Mouse (Mus musculus): Measurements from ENCODE around the gene Iqcc. TPM values are rescaled to one million over a fixed set of nuclear protein-coding genes. Genes with fewer than 3 reads are reported as not detected.
A peak's percentile ranks its signal among the peaks of the same experiment; 100 is the strongest.

Gene Iqcc
- 14.3 and 14.6 TPM in 2 replicates for polyA plus RNA-seq (2012; ENCODE audit: insufficient read depth, insufficient read length, missing spikeins)

GRCm38 (mm10) chr4:129618786-129619691 is at the start of gene Iqcc:
Gene Iqcc (minus strand): TSS chr4:129619099.
- Histone ChIP-seq H3K27ac (replicated peaks; ENCODE audit: low read depth, low read length) (peak within 1 kb of the TSS; percentile 80), H3K4me1 (ENCODE audit: control insufficient read depth, insufficient read depth, insufficient read length, low read length) (peaks cover 22% of the 10 kb centered on the region), H3K4me3 (ENCODE audit: insufficient read depth, low read depth, low read length) (peak within 1 kb of the TSS; percentile 70)

DNA sequence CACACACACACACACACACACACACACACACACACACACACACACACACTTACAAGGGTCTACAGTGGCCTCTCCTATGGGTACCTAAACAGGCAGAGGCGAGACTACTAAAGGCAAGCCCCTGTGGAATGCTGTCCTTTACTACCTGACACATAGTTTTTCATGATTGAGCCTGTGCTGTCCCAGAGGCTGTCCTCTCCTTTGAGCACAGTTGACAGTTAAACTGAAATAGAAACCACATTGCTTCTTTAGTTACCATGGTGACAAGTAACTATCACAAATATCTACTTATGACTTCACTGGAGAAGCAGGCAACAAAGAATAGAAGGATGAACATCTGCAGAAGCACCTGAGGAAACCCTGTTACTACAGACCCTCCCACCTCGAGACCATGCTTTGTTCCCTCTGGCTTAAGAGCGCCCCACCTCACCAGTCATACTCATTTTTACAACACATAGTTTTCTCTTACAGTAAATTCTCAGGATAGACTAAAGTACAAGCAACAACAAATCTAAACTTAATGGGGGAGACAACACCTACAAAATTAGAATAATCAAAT is 43.4 kb upstream of the Iqcc start:
- Histone ChIP-seq H3K27ac (replicated peaks; ENCODE audit: low read depth, low read length) (no peak overlapping the region), H3K4me3 (ENCODE audit: insufficient read depth, low read depth, low read length) (no peak overlapping the region), H3K4me1 (ENCODE audit: control insufficient read depth, insufficient read depth, insufficient read length, low read length) (no peaks in the 10 kb centered on the region)

DNA sequence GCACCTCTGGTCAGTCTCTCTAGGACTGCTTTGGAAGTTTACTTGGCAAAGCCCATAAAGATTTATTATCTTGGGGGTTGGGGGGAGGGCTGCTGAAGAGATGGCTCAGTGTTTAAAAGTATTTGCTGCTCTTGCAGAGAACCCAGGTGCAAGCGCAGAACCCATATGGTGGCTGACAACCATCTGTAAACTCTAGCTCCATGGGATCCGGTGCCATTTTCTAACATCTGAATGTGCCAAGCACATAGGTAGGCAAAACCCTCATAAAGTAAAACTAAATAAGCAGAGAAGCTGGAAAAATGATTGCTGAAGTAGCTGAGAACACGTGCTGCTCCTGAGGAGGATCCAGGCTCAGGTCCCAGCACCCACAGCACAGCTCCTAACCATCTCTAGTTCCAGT is 42.7 kb upstream of the Iqcc start:
- Histone ChIP-seq H3K4me1 (ENCODE audit: control insufficient read depth, insufficient read depth, insufficient read length, low read length) (no peaks in the 10 kb centered on the region), H3K27ac (replicated peaks; ENCODE audit: low read depth, low read length) (no peak overlapping the region), H3K4me3 (ENCODE audit: insufficient read depth, low read depth, low read length) (no peak overlapping the region)

- Histone ChIP-seq H3K27ac (replicated peaks; ENCODE audit: low read depth, low read length) (no peak overlapping the region), H3K4me3 (ENCODE audit: insufficient read depth, low read depth, low read length) (no peak overlapping the region), H3K4me1 (ENCODE audit: control insufficient read depth, insufficient read depth, insufficient read length, low read length) (no peaks in the 10 kb centered on the region)
Measured at GRCm38 (mm10) chr4:129654770-129655169, 35.9 kb upstream of the Iqcc start.

DNA sequence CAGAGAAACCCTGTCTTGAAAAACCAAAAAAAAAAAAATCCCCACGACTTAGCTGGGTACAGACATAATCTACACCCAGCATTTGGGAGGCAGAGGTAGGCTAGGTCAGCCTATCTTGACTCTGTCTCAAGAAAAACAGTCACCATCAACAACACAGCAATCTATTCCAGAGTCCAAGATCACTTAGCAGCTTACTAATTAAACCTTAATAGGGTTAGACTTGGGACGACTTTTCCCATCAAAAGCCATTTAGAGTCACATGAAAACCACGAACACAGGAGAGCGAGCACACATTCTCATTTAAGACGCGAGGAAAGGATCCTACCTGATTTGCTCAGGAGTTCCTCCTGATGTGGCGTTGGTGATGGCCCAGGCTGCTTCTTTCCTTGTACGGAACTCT is 31.5 kb upstream of the Iqcc start:
- Histone ChIP-seq H3K4me1 (ENCODE audit: control insufficient read depth, insufficient read depth, insufficient read length, low read length) (no peaks in the 10 kb centered on the region), H3K27ac (replicated peaks; ENCODE audit: low read depth, low read length) (no peak overlapping the region), H3K4me3 (ENCODE audit: insufficient read depth, low read depth, low read length) (no peak overlapping the region)

- Histone ChIP-seq H3K4me1 (ENCODE audit: control insufficient read depth, insufficient read depth, insufficient read length, low read length) (no peaks in the 10 kb centered on the region), H3K4me3 (ENCODE audit: insufficient read depth, low read depth, low read length) (no peak overlapping the region), H3K27ac (replicated peaks; ENCODE audit: low read depth, low read length) (no peak overlapping the region)
Measured at GRCm38 (mm10) chr4:129648656-129649055, 29.8 kb upstream of the Iqcc start.

DNA sequence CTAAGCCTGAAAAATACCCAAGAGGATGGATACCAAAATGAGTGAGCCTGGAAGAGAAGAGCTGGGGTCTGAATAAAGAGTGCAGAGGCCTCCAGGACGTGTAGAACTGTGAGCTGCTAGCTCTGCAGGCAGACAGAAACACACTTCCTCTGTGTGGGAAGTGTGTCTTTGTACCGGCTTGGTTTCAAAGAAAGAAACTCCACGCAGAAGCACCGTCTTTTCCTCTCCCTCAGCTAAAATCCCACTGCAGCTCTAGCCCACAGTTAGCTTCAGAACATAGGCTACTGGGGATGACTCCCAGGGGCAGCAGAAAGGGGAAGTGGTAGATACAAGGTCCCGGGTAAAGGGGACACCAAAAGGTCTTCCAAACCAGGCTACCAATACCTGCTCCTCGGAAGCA is 26.3 kb upstream of the Iqcc start:
- no peak overlapping the region for H3K27ac ChIP-seq (replicated peaks; ENCODE audit: low read depth, low read length)
- no peaks in the 10 kb centered on the region for H3K4me1 ChIP-seq (ENCODE audit: control insufficient read depth, insufficient read depth, insufficient read length, low read length)
- no peak overlapping the region for H3K4me3 ChIP-seq (ENCODE audit: insufficient read depth, low read depth, low read length)

DNA sequence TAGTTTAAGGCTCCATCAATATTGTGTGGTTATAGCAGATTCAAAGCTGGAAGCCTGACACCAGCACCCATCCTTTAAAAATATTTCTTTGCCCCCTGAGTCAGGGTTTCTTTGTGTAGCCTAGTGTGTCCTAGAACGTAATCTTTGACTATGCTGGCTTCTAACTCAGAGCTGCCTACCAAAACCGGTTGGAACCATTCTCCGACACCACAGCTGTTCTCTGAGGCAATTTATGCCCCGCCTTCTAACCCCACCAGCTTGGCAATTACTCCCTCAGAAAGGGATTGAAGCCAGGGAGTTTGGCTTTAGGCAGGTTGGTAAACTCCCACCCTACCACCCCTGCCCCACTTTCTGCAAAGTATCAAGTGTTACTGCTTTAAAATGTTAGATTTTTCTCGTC is 22.9 kb upstream of the Iqcc start:
- Histone ChIP-seq H3K4me3 (ENCODE audit: insufficient read depth, low read depth, low read length) (no peak overlapping the region), H3K27ac (replicated peaks; ENCODE audit: low read depth, low read length) (peak overlapping the region; percentile 43), H3K4me1 (ENCODE audit: control insufficient read depth, insufficient read depth, insufficient read length, low read length) (peaks cover 4% of the 10 kb centered on the region)

DNA sequence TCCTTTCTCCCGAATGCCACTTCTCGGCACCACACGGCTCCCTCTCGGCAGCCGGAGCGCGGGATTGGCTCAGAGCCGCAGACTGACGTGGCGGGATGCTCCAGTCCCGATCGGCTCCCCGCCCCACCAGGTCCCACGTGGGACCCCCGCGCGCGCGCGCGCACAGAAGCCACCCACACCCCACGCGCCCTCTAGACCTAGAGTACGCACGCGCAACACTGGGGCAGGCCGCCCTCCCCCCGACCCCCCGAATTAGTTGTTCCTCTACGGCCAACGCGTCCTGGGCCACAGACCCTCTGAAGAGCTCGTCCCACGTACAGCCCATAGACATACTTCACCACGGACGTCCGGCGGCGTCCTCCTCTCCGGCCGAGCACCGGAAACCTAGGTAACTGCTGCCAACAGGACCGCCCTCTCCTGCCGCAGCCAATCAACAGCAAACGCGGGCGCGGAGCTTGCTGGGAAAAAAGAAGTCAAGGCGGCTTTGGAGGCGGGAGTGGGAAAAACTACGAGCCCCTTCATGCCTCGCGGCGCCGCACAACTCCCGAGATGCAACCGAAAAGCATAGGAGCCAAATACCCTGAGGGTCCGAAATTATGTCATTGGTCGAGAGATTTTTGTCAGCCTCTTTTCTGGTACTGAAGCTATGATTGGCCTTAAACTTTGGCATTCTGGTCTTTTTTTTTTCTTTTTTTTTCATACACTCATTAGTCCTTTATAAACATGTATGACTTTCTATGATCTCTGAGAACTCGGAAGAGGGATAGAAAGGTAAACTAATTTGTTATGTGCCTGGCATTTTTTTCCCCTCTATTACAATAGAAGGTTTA is 22.0 kb upstream of the Iqcc start, which contains the start of gene Txlna:
Gene Txlna (minus strand): TSS at position 428 of the 830 bp plus-strand sequence.
- Histone ChIP-seq H3K4me3 (ENCODE audit: insufficient read depth, low read depth, low read length) (peak within 1 kb of the TSS; percentile 98), H3K4me1 (ENCODE audit: control insufficient read depth, insufficient read depth, insufficient read length, low read length) (peaks cover 4% of the 10 kb centered on the region), H3K27ac (replicated peaks; ENCODE audit: low read depth, low read length) (peak within 1 kb of the TSS; percentile 99)

DNA sequence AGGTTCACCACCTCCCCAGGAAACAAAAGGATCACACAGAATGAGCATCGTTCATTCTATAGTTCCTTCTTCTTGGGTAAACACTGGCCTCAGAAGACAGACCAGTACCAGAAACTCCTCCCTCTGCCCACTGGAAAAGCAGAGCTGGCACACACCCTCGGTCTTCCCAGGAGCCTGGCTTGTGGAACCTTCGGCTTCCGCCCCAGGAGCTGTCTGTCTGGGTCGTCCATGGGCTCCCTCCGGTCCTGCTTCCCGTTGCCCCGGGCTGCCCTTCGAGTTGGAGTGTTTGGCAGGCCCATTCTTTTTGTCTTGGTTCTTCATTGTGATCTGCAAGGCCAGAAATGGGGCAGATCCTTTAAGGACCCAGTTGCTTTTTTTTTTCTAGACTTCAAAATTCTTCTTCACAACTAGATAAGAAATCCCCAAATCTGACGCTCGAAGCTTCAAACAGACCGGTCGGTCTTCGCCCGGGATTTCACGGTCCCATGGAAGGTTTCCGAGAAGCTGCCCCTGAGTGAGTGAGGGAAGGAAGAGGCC is 21.3 kb upstream of the Iqcc start:
- H3K4me3 ChIP-seq (ENCODE audit: insufficient read depth, low read depth, low read length): peak overlapping the region; percentile 98
- peak overlapping the region; percentile 71 for H3K27ac ChIP-seq (replicated peaks; ENCODE audit: low read depth, low read length)

DNA sequence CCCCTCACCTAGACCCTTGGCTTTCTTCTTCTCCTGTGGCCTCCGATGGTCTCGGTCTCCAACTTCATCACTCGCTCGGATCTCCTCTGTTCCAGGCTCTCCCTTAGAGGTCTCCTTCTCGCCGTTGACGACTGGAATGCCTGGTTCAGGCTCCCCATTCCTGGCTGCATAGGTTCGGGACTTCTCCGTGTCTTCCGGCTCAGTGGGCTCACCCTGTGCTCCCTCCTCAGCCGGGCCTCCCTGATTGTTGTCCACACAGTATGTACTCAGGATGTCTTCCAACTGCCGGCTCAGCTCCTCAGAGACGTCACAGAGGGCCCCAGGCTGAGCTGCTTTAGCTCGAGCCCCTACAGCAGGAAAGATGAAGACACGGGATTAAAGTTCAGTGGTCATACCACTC is 20.3 kb upstream of the Iqcc start:
- no peak overlapping the region for H3K4me3 ChIP-seq (ENCODE audit: insufficient read depth, low read depth, low read length)
- no peak overlapping the region for H3K27ac ChIP-seq (replicated peaks; ENCODE audit: low read depth, low read length)
- peaks cover 4% of the 10 kb centered on the region for H3K4me1 ChIP-seq (ENCODE audit: control insufficient read depth, insufficient read depth, insufficient read length, low read length)

More for the DNA sequence above, 21.3 kb upstream of the Iqcc start:
- peaks cover 4% of the 10 kb centered on the region for H3K4me1 ChIP-seq (ENCODE audit: control insufficient read depth, insufficient read depth, insufficient read length, low read length)

DNA sequence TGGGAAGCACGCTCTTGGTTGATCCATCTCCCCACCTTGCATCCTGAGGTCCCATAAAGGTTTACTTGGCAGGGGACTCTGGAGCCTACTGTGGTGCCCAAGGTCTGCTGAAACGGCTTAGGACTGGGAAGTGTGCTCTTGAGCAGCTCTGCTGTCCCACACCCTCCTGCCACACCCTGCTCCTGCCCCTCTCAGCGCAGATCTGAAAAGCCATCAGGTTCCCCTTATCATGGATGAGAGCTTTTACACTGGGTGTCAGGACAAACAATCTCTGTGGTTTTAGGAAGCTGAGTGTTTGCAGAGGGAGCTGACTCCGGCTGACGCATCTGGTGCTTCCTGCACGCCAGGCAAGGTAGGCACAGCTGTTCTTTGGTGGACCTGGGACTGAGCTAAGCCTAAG is 15.0 kb upstream of the Iqcc start:
- Histone ChIP-seq H3K27ac (replicated peaks; ENCODE audit: low read depth, low read length) (no peak overlapping the region), H3K4me3 (ENCODE audit: insufficient read depth, low read depth, low read length) (no peak overlapping the region), H3K4me1 (ENCODE audit: control insufficient read depth, insufficient read depth, insufficient read length, low read length) (no peaks in the 10 kb centered on the region)

DNA sequence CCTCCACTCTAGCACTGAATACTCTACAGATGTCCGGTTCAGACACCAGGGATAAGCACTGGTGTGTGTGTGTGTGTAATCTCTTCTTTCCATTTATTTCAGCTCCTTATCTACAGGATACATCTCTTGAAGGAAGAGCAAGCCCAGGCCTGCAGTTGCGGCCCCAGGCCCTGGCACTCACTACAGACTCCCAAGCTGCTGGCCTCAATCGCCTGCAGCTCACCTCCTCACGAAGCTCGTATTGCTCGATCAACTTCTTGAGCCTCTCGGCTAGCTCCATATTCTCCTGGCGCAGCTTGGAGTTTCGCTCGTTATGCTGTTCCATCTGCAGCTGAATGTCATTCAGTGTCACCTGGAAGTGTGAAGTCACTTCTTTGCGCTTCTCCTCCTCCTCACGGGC is 13.0 kb upstream of the Iqcc start:
- Histone ChIP-seq H3K4me3 (ENCODE audit: insufficient read depth, low read depth, low read length) (no peak overlapping the region), H3K4me1 (ENCODE audit: control insufficient read depth, insufficient read depth, insufficient read length, low read length) (no peaks in the 10 kb centered on the region), H3K27ac (replicated peaks; ENCODE audit: low read depth, low read length) (no peak overlapping the region)

DNA sequence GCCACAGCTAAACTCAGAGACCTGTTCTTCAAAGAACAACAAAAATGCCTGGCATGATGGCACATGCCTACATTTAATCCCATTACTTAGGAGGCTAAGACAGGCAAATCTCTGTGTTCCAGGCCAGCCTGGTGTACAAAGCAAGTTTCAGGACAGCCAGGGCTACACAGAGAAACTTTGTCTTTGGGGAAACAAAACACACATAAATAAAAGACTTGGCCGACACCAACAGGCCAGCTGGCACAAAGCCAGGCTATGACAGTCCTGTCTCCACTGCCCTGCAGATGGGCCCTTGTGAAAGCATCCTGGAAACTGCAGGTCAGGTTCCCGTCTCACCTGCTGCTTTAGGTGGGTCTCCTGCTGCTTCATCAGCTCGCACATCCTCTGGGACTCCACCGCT is 12.0 kb upstream of the Iqcc start:
- Histone ChIP-seq H3K4me1 (ENCODE audit: control insufficient read depth, insufficient read depth, insufficient read length, low read length) (no peaks in the 10 kb centered on the region), H3K27ac (replicated peaks; ENCODE audit: low read depth, low read length) (no peak overlapping the region), H3K4me3 (ENCODE audit: insufficient read depth, low read depth, low read length) (no peak overlapping the region)

- no peak overlapping the region for H3K4me3 ChIP-seq (ENCODE audit: insufficient read depth, low read depth, low read length)
- peaks cover 12% of the 10 kb centered on the region for H3K4me1 ChIP-seq (ENCODE audit: control insufficient read depth, insufficient read depth, insufficient read length, low read length)
- no peak overlapping the region for H3K27ac ChIP-seq (replicated peaks; ENCODE audit: low read depth, low read length)
Measured at GRCm38 (mm10) chr4:129626035-129626434, 7.1 kb upstream of the Iqcc start.
